Mouse (Mus musculus) embryo, embryonic 10.5 days (tissue): ENCODE results near the gene Gm20388.

Experiments
- DNase-seq: peaks from one replicate; pipeline ENCODE4 v3.0.0-alpha.2; 2015; ENCODE audit warnings: low spot score

Gm20388 gene

DNA sequence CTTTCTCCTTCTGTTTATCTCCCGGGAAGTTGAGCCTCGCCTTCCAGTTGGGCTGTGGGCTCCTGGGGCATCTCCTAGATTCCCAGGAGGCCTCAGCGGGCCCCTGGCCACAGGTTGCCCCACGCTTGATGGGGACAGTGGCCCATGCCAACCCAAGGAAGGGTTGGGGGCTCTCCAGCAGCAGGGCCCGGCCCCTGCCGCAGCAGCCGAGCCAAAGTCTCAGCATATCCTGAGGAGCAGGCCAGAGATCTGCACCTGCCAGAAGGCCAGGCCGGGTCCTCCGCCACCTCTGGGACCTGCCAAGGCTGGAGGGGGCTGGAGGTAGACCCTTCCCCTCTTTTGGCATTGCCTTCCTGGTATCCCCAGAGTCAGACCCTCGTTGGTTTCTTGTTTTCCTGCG, 1820.4 kb downstream of the Gm20388 start:
- DNase-seq = no peak

DNA sequence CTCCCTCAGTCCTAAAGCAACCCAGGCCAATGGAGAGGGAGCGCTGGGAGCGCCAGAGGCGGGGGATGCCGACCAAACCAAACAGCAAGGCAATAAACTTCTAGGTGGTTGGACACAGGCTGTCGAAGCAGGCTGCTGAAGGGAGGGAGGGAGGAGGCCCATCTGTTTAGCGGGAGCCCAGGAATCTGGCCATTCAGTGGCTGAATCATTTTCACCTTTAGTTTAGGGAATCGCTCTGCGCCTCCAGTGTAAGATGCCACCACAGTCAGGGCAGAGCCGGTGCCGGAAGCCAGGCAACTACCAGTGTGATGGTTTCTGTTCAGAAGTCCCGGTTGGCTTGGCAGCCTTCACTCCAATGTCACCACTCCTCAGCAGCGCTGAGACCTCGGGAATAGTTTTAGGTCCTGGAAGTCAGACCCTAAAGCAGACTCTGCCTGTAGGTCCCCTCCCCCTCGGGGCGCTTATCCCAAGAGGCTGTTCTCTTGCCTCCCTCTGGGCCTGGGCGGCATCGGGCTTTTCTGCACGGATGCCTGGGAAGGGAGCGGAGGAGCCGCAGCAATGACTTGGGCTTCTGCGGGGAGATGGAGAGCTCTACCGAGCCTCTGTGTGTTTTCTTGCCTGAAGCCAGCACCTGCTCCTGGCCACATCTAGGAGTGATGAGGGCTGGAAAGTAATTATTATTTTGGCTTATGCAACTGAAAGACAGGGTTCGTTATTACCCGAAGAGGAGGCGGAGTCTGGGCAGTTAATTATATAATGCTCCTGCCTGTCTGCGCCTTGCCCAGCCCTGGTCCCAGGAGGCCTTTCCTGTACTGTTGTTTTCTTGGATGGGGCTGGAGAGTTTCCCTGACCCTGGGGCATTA, 1821.1 kb downstream of the Gm20388 start:
- peak; percentile 30 for DNase-seq

DNA sequence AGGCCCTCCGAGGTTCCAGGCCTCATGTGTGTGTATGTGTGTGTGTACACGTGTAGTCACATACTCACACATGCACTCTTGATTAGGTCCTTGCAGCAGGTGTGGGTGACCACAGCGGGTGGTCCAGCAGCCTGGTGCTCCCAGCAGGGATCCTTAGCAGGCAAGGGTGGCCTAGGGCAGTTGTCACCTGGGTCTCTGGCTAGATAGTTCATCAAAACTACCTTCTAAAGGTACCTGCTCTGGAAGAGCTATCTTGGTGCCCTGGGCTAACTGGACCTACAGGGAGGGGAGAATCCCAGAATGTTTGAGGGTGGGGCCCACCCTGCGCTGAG, 1821.7 kb downstream of the Gm20388 start:
- DNase-seq = no peak

DNA sequence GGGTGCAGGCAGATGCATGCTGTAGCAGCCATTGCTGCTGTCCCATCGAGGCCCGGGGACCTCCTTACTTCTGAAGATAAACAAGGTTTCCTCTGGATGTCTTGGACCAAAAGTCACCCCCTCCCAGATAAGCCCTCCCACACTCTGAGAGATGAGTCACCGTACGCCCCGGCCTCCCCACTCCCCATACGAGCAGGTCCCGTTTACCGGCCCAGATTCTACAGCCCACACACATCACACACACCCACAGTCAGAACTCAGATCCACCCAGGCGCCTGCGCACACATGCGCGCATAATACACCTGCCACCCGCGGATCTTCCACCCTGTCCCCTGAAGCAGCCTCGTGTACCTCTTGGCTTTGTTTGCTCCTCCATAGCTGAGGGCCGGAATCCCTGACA, 1823.6 kb downstream of the Gm20388 start:
- no peak for DNase-seq

DNA sequence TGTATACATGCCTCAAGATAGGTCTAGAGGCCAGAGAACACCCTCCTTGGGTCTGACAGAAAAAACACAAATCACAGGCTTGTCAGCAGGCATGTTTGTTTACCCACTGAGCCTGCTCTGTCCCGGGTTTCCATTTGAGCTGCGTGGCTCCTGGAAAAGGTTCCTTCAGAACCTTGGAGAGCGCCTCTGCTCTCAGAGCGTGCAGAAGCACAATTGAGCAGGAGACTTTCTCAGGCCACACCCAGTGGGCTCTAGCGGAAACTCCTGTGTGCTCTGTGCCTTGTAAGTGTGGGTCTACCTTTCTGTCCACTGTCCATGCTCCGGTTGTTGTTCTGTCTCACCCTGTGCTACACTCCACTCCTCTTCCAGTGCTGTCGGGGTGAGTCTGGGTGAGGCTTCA, 1825.6 kb downstream of the Gm20388 start:
- peak; percentile 81 for DNase-seq

- DNase-seq = no peak
Measured at GRCm38 (mm10) chr8:121740721-121741120, 1830.1 kb downstream of the Gm20388 start.

- no peak for DNase-seq
Measured at GRCm38 (mm10) chr8:121749501-121749900, 1838.9 kb downstream of the Gm20388 start.

GRCm38 (mm10) chr8:121750512-121750911, 1839.9 kb downstream of the Gm20388 start:
- DNase-seq = no peak

- DNase-seq = peak; percentile 87
Measured at GRCm38 (mm10) chr8:121751407-121751806, 1840.8 kb downstream of the Gm20388 start.

- no peak for DNase-seq
Measured at GRCm38 (mm10) chr8:121758470-121758869, 1847.8 kb downstream of the Gm20388 start.

DNA sequence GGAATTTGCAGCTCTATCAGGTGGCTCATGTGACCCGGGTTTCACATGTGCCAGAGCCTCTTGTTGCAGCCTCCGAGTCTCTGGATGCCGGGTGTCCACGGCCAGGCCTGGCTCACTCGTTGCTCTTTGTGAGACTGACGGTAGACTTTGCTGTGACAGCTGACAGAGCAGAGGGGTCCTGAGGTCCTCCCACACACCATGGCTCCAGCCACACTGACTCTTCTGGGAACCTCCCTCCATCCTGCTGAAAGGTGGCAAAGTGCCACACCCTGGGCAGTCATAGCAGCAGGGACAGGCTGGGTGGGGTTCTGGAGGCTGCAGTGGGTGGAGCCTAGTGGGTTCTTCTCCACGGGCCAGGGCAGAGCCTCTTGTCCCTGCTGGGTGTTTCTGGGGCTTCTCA, 1849.8 kb downstream of the Gm20388 start:
- DNase-seq = no peak

- peak; percentile 86 for DNase-seq
Measured at GRCm38 (mm10) chr8:121761480-121761879, 1850.8 kb downstream of the Gm20388 start.

DNA sequence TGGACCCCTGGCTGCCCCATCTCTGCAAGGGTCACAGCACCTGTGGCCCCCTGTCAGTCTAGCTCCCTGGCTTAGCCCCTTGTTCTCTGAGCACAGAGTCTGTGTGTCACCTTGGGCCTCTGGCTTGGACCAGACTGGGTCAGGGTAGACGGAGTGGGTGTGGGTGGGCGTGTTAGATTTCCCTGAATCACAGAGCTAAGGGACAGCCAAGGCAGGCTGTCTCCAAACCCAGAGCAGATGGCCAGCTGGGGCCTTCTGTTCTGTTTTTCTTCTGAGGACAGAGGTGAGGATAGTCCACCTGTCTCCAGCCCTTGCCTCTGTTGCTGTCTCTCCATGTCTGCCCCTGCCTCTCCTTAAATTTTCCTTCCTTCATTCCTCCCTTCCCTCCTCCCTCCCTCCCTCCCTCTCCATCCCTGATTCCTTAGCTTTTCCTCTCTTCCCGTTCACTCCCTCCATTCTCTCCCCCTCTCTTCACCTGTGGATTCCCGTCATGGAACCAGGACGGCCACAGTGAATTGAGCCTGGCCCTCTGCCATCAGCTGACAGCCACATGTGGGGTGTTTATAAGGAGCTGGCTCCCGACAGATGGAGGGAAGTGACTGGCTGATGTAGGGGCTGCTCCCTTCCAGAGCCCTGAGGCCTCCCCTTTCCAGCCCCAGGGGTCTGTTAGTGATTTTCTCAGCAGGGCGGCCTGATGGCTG, 1852.5 kb downstream of the Gm20388 start:
- no peak for DNase-seq

DNA sequence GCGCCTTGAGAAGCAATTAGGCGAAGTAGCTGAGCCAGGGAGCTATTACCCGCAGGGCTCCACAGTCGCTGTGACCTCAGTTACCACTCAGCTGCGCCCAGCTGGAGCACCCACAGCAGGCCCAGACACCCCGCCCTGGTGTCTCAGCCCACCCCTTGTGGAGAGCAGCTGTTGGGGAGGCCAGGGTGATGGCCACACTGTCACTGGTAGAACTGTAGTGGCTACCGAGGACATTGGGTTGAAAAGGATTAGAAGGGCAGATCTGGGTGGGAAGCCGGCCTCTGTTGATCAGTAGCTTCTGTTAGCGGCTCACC, 1853.0 kb downstream of the Gm20388 start:
- DNase-seq = no peak

DNA sequence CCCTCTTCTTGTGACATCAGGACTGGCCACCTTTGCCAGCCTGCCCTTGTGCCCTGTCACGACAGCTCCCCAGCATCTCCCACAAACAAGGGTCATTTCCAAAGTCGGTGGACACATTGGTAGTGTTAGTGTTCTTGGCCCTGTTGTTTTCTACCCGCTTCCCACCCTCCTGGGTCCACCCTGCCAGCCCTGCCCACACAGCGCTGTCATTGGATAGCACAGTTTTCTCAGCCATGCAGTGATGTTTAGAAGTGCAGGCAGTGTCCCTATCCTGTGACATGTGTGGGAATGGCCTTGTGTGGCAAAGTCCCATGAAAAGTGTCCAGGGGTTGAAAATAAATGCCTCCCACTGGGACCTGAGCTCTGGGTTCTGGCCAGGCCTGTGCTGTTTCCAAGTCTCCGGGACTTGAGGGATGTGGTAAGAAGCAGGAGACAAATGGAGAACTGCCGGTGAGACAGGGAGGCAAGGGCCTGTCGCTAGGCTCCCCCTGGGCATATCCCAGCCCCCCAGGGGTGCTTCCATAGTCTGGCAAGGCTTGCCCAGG, 1855.0 kb downstream of the Gm20388 start:
- DNase-seq = no peak

DNA sequence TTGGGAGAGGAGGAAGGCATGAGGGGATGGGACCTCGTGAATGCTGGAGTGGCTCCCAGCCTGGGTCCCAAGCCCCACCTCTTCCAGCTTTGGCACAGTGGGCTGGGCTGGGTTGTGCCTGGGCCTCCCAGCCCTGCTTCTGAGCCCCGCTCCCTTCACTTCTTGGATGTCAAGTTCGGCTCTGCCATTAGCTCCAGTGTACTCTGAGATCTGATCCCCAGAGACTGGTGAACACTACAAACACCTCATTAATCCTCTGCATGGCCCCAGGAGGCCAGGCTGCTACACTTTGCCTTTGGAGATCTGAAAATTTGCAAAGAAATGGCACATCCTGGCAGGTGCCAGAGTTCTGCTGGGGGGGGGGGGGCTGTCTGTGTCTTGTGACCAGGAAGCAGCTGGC, 1858.5 kb downstream of the Gm20388 start:
- DNase-seq = no peak

GRCm38 (mm10) chr8:121769621-121770020, 1859.0 kb downstream of the Gm20388 start:
- DNase-seq = no peak

DNA sequence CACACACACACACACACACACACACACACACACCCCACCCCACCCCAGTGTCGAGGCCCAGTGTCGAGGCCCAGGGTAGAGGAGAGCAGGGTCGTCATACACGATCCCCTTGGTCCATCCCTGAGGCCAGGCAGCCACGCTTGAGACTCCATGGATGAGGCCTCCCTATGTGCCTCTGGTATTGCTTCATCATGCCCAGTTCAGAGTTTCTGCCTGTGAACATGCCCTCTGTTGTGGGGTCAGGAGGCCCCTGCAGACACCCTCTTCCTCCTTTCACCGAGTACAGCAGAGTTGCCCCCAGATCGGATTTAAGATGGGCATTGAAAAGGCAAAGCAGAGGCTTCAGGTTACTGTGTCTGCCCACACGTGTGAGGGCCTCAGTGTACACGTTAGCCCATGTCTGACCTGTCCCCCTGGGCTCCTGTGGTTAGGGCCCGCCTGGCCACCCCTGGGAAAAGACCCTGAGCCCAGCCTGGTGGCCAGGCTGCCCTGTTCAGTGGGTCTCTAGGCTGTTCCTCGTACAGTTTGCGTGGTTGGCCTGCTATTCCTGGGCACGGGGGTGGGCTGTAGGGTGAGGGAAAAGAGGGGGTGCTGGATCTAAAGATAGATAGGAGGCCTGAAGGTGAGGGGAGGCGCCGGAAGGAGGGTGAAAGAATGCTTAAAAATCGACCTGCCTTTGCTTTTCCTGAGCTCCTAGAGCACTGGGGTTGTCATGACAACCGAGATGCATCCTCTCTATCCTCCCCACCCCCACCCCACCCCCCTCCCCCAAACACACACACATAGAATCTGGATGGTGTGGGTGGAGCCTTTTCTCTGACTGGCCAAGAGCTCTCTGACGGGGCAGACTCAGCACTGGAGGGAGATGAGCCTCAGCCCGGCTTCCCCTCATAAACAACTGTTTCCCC, 1860.5 kb downstream of the Gm20388 start:
- peak; percentile 70 for DNase-seq

- DNase-seq = no peak
Measured at GRCm38 (mm10) chr8:121773876-121774275, 1863.2 kb downstream of the Gm20388 start.

- no peak for DNase-seq
Measured at GRCm38 (mm10) chr8:121782493-121782892, 1871.9 kb downstream of the Gm20388 start.

DNA sequence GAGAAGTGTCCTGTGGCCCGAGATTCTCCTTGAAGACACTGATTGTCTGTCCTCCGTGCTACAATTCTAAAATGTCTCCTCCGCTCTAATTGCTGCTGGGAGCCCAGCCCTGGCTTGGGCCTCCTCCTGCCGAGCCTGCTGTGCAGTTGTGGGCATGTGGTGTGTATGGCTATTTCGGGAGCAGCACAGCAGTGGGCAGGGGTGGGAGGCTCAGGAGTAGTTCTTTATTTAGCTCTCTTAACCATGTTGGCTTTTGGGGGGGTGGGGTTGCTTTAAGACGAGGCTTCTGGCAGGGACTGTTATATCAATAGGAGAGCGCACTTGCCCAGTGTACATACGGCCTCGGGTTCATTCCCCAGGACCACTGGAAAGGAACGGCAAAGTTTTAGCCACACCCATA, 1875.9 kb downstream of the Gm20388 start:
- DNase-seq = no peak

DNA sequence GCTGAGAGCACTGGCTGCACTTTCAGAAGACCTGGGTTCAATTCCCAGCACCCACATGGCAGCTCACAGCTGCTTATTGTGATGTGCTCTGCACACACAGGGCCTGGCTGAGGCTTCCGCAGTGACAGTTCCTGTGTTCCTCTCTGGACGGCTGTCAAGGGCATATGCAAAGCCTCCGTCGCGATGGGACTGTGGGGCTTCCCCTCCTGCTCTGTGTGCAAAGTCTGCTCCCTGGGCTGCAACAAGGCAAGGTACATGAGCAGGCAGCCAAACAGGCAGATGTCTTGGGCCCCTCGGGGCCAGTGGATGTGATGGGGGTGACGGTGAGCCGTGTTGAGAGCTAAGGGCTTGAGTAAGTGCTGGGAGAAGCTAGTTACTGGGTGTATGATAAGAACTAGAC, 1878.1 kb downstream of the Gm20388 start:
- no peak for DNase-seq
